Mouse (Mus musculus) embryonic facial prominence, embryonic 15.5 days (tissue): ENCODE results near the gene Alx3. TPM values are rescaled to one million over a fixed set of nuclear protein-coding genes. Genes with fewer than 3 reads are reported as not detected.

Experiments
- ATAC-seq: fragments of 200-750 bp; cut with Nextera tagmentation; 2 replicates; pipeline ENCODE4 v1.8.0; 2017; ENCODE audit warnings: low read depth, moderate TSS enrichment; ENCODE audit not compliant: insufficient number of reproducible peaks, low FRiP score, low TSS enrichment
- H3K27ac ChIP-seq: fragments of 300-500 bp; sonication (generic); replicated peaks from 2 replicates; pipeline ENCODE4 v1.5.1; 2015; ENCODE audit warnings: mild to moderate bottlenecking, inconsistent platforms
- H3K27me3 ChIP-seq: fragments of 300-500 bp; sonication (generic); 2 replicates; pipeline ENCODE4 v1.6.1; 2015; ENCODE audit warnings: inconsistent platforms
- H3K36me3 ChIP-seq: fragments of 300-500 bp; sonication (generic); 2 replicates; pipeline ENCODE4 v1.6.1; 2015; ENCODE audit warnings: mild to moderate bottlenecking, inconsistent platforms
- H3K4me1 ChIP-seq: fragments of 300-500 bp; sonication (generic); 2 replicates; pipeline ENCODE4 v1.6.1; 2015; ENCODE audit warnings: inconsistent platforms
- H3K4me2 ChIP-seq: fragments of 300-500 bp; sonication (generic); replicated peaks from 2 replicates; pipeline ENCODE4 v1.6.1; 2015; ENCODE audit warnings: mild to moderate bottlenecking, inconsistent platforms
- H3K4me3 ChIP-seq: fragments of 300-500 bp; sonication (generic); replicated peaks from 2 replicates; pipeline ENCODE4 v1.5.1; 2015; ENCODE audit warnings: mild to moderate bottlenecking, inconsistent platforms
- H3K9ac ChIP-seq: fragments of 300-500 bp; sonication (generic); 2 replicates; pipeline ENCODE4 v1.6.1; 2015; ENCODE audit warnings: inconsistent platforms
- H3K9me3 ChIP-seq: fragments of 300-500 bp; sonication (generic); replicated peaks from 2 replicates; pipeline ENCODE4 v1.6.1; 2016; ENCODE audit warnings: inconsistent platforms
- WGBS: fragments of 180-500 bp; shearing (Covaris S2); methylation state at CpG from one replicate; pipeline ENCODE4 v1.1.7; 2015; 5-methylcytosine and 5-hydroxymethylcytosine counted together
- polyA plus RNA-seq: library from polyadenylated mRNA; unstranded; fragments of >200 nt; fragmentation: Nextera tagmentation; extraction: Ambion mirVana; gene quantifications from 2 replicates; pipeline ENCODE4 v1.2.1, GENCODE M21; 2015

The Alx3 gene
- polyA plus RNA-seq, result 17.2 and 20.1 TPM in 2 replicates

- Histone ChIP-seq H3K4me2 (peak within 1 kb of the TSS; percentile 65), H3K4me3 (peak within 1 kb of the TSS; percentile 56), H3K36me3 (no peaks in the 10 kb centered on the region), H3K9me3 (no peaks in the 10 kb centered on the region), H3K9ac (peak within 1 kb of the TSS; percentile 39), H3K27ac (peak within 1 kb of the TSS; percentile 82), H3K4me1 (peaks cover 38% of the 10 kb centered on the region), H3K27me3 (peaks cover 82% of the 10 kb centered on the region)
- ATAC-seq, result peak; percentile 72
- WGBS, result under 1% methylated on average over 38 of the region's 46 CpGs
Measured at GRCm38 (mm10) chr3:107594662-107595263, at the start of gene Alx3. TSS of gene Alx3 (plus strand) at chr3:107595031.

- Histone ChIP-seq H3K4me3 (no peak overlapping the region), H3K9ac (no peak overlapping the region), H3K4me2 (no peak overlapping the region), H3K36me3 (no peaks in the 10 kb centered on the region), H3K27ac (no peak overlapping the region), H3K27me3 (no peaks in the 10 kb centered on the region), H3K9me3 (no peaks in the 10 kb centered on the region), H3K4me1 (peaks cover 8% of the 10 kb centered on the region; the same call in 1 of the 2 replicates)
- ATAC-seq, result no peak
- 74% methylated on average over 5 of the region's 5 CpGs for WGBS
Measured at GRCm38 (mm10) chr3:107545278-107545677, 49.6 kb upstream of the Alx3 start.

- H3K27me3 ChIP-seq, result no peaks in the 10 kb centered on the region
- no peaks in the 10 kb centered on the region for H3K36me3 ChIP-seq
- ATAC-seq, result no peak
- 70% methylated on average over 10 of the region's 10 CpGs for WGBS
- no peak overlapping the region for H3K4me2 ChIP-seq
- no peak overlapping the region for H3K9ac ChIP-seq
- H3K4me3 ChIP-seq, result no peak overlapping the region
- no peak overlapping the region for H3K27ac ChIP-seq
- H3K9me3 ChIP-seq, result no peaks in the 10 kb centered on the region
- H3K4me1 ChIP-seq, result peaks cover 8% of the 10 kb centered on the region; the same call in 1 of the 2 replicates
Measured at GRCm38 (mm10) chr3:107545716-107546412, 49.0 kb upstream of the Alx3 start.

- no peaks in the 10 kb centered on the region for H3K27me3 ChIP-seq
- no peak for ATAC-seq
- H3K9me3 ChIP-seq, result no peaks in the 10 kb centered on the region
- no peak overlapping the region for H3K4me3 ChIP-seq
- peaks cover 8% of the 10 kb centered on the region; the same call in 1 of the 2 replicates for H3K4me1 ChIP-seq
- H3K9ac ChIP-seq, result no peak overlapping the region
- no peak overlapping the region for H3K4me2 ChIP-seq
- H3K36me3 ChIP-seq, result no peaks in the 10 kb centered on the region
- WGBS, result 46% methylated on average over 2 of the region's 2 CpGs
- no peak overlapping the region for H3K27ac ChIP-seq
Measured at GRCm38 (mm10) chr3:107546956-107547355, 47.9 kb upstream of the Alx3 start.

- Histone ChIP-seq H3K4me1 (peaks cover 5% of the 10 kb centered on the region; the same call in 1 of the 2 replicates), H3K4me3 (no peak overlapping the region), H3K4me2 (no peak overlapping the region), H3K27ac (no peak overlapping the region), H3K27me3 (0 out of 2 replicates have a peak, but pooled peaks cover 4% of the 10 kb centered on the region), H3K9me3 (no peaks in the 10 kb centered on the region), H3K9ac (no peak overlapping the region), H3K36me3 (no peaks in the 10 kb centered on the region)
- 74% methylated on average over 17 of the region's 17 CpGs for WGBS
- no peak for ATAC-seq
Measured at GRCm38 (mm10) chr3:107550409-107551049, 44.3 kb upstream of the Alx3 start.

GRCm38 (mm10) chr3:107554842-107555241 is 40.0 kb upstream of the Alx3 start, which contains the start of gene Ubl4b:
TSS of gene Ubl4b (minus strand) at chr3:107555073.
- H3K27ac ChIP-seq, result no peak within 1 kb of the TSS
- ATAC-seq, result no peak
- no peak within 1 kb of the TSS for H3K4me2 ChIP-seq
- no peak within 1 kb of the TSS for H3K4me3 ChIP-seq
- no peak within 1 kb of the TSS for H3K9ac ChIP-seq
- no peaks in the 10 kb centered on the region for H3K36me3 ChIP-seq
- WGBS, result 90% methylated on average over 2 of the region's 2 CpGs
- H3K9me3 ChIP-seq, result no peaks in the 10 kb centered on the region
- 0 out of 2 replicates have a peak, but pooled peaks cover 4% of the 10 kb centered on the region for H3K27me3 ChIP-seq
- H3K4me1 ChIP-seq, result peaks cover 1% of the 10 kb centered on the region; the same call in 1 of the 2 replicates

- 26% methylated on average over 3 of the region's 3 CpGs for WGBS
- Histone ChIP-seq H3K9ac (no peak overlapping the region), H3K4me1 (no peaks in the 10 kb centered on the region; the same call in 1 of the 2 replicates), H3K9me3 (no peaks in the 10 kb centered on the region), H3K36me3 (no peaks in the 10 kb centered on the region), H3K4me2 (no peak overlapping the region), H3K4me3 (no peak overlapping the region), H3K27ac (no peak overlapping the region), H3K27me3 (0 out of 2 replicates have a peak, but pooled peaks cover 4% of the 10 kb centered on the region)
- no peak for ATAC-seq
Measured at GRCm38 (mm10) chr3:107558740-107559139, 36.1 kb upstream of the Alx3 start.

GRCm38 (mm10) chr3:107559183-107559582 is 35.6 kb upstream of the Alx3 start:
- 0 out of 2 replicates have a peak, but pooled peaks cover 4% of the 10 kb centered on the region for H3K27me3 ChIP-seq
- H3K4me3 ChIP-seq, result no peak overlapping the region
- peak; percentile 59 for ATAC-seq
- no peak overlapping the region for H3K9ac ChIP-seq
- 12% methylated on average over 3 of the region's 3 CpGs for WGBS
- no peak overlapping the region for H3K4me2 ChIP-seq
- no peaks in the 10 kb centered on the region for H3K9me3 ChIP-seq
- H3K27ac ChIP-seq, result no peak overlapping the region
- H3K4me1 ChIP-seq, result no peaks in the 10 kb centered on the region; the same call in 1 of the 2 replicates
- H3K36me3 ChIP-seq, result no peaks in the 10 kb centered on the region

GRCm38 (mm10) chr3:107562104-107562503 is 32.7 kb upstream of the Alx3 start:
- Histone ChIP-seq H3K9me3 (no peaks in the 10 kb centered on the region), H3K4me2 (no peak overlapping the region), H3K27me3 (no peaks in the 10 kb centered on the region), H3K4me1 (no peaks in the 10 kb centered on the region; the same call in 1 of the 2 replicates), H3K9ac (no peak overlapping the region), H3K27ac (no peak overlapping the region), H3K36me3 (no peaks in the 10 kb centered on the region), H3K4me3 (no peak overlapping the region)
- ATAC-seq, result no peak
- WGBS, result 68% methylated on average over 2 of the region's 2 CpGs

GRCm38 (mm10) chr3:107562591-107562990 is 32.2 kb upstream of the Alx3 start:
- Histone ChIP-seq H3K27me3 (no peaks in the 10 kb centered on the region), H3K9me3 (no peaks in the 10 kb centered on the region), H3K4me2 (no peak overlapping the region), H3K4me1 (no peaks in the 10 kb centered on the region; the same call in 1 of the 2 replicates), H3K36me3 (no peaks in the 10 kb centered on the region), H3K4me3 (no peak overlapping the region), H3K9ac (no peak overlapping the region), H3K27ac (no peak overlapping the region)
- ATAC-seq, result no peak
- WGBS, result 89% methylated on average over 4 of the region's 4 CpGs

- no peak for ATAC-seq
- H3K4me3 ChIP-seq, result no peak overlapping the region
- 25% methylated on average over 4 of the region's 4 CpGs for WGBS
- no peaks in the 10 kb centered on the region for H3K36me3 ChIP-seq
- no peak overlapping the region for H3K9ac ChIP-seq
- peaks cover 2% of the 10 kb centered on the region; the same call in 1 of the 2 replicates for H3K4me1 ChIP-seq
- H3K27me3 ChIP-seq, result no peaks in the 10 kb centered on the region
- no peak overlapping the region for H3K27ac ChIP-seq
- H3K4me2 ChIP-seq, result no peak overlapping the region
- H3K9me3 ChIP-seq, result no peaks in the 10 kb centered on the region
Measured at GRCm38 (mm10) chr3:107563880-107564279, 31.0 kb upstream of the Alx3 start.
